Mouse (Mus musculus) spleen, adult 18-20 months (tissue): ENCODE results near the gene Cpne1.

Experiments used
- DNase-seq, 2 experiments: peaks; one replicate each; pipeline ENCODE4 v3.0.0; 2022; ENCODE audit warnings: mixed read lengths in 2 of 2

The Cpne1 gene

DNA sequence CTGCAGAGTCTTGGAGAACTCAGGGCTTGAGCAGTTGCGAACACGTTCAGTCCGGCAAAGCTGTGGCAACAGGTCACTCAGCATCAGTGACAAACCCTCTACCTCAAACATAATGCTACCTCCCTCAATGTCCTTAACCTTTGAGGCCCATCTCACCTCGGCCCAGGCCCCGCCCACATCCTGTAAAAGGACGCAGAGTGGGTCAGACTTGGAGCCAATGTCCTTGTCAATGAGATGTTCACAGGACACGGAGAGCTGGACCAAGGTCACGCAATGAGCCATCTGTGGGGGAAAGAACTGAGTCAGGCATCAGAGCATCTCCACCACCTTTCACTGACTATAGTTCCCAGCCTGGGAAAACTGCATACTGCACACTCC lies 32.6 kb downstream of the Cpne1 start:
- DNase-seq: no peak

- no peak for DNase-seq
Measured at GRCm38 (mm10) chr2:156078421-156079182, 33.2 kb downstream of the Cpne1 start.

DNA sequence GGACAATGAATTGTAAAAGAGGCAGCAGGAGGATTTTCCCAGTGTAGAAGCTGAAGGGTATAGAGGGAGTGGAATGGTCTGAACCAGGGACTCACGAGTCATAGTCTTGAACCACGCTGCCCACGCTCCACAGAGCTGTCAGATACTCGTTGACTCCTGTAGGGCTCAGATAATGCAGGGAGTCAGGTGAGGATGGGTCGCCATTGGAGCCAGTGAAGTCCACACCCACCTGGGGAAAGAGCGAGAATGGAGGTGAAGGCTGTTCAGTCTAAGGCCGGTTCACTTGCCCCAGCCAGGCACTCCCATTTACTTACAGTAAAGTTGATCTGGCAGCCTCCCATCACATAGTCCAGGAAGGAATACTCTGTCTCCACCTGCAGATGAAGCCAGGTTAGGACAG lies 34.3 kb downstream of the Cpne1 start:
- no peak for DNase-seq

- DNase-seq: no peak
Measured at GRCm38 (mm10) chr2:156073725-156074124, 38.0 kb downstream of the Cpne1 start.

GRCm38 (mm10) chr2:156071236-156071635 lies 40.5 kb downstream of the Cpne1 start:
- DNase-seq: no peak

DNA sequence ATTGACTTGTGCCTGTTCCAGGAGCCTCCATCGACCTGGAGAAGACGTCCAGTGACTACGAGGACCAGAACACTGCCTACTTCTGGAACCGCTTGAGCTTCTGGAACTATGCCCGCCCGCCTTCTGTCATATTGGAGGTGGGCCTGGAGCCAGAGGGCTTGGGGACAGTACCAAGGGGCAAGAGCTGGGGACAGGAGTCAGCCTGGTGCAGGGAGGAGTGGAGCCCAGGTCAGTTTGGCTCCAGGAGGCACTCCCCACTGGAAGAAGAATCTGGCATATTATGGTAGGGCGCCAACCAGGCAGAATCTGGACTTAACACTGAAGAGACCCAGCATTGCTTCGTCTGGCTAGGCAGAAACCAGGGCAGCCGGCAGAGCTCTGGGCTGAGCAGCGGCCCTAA lies 43.8 kb downstream of the Cpne1 start:
- DNase-seq: no peak

DNA sequence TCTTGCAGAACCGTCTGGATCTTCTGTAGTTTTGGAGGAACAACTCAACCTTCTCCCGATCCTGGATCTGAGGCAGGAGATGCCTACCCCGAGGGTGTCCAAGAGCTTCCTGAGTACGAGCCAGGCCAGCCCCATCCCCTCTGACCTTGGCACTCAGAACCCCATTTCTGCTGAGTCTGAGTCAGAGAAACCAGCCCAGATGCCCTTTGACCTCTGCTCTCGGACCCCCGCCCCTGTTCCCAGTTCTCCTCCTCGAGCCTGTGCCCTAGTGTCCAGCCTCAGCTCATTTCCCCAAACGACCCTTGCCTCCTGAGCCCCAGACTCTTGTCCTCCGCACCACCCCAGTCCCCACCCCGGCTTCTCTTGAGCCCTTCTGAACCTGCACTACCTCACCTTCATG lies 45.6 kb downstream of the Cpne1 start:
- no peak for DNase-seq

DNA sequence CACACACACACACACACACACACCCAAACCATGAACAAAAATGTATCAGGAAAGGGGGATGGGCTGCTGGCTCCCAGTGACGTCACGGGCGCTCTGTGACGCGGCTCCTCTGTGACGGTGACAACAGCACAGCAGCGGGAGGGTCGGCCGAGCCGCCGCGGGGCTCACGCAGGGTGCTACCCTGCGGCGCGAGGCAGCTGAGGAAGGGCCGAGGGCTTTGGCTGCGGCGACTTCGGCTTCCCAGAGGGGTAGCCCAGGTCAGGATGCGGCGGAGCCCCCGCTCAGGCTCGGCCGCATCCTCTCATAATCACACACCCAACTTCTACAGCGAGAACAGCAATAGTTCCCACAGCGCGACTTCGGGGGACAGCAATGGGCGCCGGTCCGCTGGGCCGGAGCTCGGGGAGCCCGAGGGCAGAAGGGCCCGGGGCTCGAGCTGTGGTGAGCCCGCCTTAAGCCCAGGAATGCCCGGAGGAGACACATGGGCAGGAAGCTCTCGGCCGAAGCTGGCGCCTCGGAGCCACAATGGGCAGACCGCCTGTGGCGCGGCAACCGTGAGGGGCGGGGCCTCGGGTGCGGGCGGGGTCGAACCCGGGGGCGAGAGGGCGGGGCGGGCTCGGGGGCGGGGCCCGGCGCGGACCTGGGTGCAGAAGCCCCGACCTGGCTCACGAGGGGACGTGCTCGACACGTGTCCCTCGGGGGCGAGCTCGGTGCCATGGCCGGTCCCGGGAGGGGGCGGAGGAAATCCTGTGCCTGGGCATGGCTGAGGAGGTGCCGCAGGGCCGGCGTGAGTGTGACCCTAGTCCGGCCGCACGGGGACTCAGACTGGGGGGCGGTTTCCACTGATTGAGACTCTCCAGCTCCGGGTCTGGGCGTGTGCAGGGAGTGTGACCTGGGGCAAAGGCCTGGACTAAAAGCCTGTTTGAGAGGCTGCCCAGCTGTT lies 46.4 kb downstream of the Cpne1 start, which contains the start of gene Spag4:
Gene Spag4 (plus strand): TSS at position 77 of the 943 bp plus-strand sequence.
- peak; percentile 60 to 77 for DNase-seq

GRCm38 (mm10) chr2:156052816-156053215 lies 58.9 kb downstream of the Cpne1 start, which contains the start of gene Fer1l4:
Gene Fer1l4 (minus strand): TSS chr2:156052947.
- no peak for DNase-seq

DNA sequence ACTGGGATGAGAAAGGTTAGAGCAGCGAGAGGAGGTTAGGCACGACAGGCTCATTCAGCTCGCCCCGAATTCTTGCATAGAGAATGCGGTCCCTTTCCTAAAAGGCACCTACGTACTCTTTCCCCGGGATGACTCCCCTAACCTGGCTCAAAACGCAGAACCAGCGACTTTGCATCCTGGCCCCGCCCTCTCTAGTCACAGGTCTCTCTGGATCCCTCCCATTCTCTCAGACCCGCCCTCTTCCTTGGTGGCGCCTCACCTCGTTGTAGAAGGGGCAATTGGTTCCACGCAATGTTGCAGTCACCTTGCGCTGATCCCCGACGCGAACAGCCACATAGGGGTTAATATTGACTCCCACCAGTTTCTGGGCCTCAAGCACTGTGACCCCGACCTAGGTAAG lies 63.8 kb downstream of the Cpne1 start:
- DNase-seq: no peak

DNA sequence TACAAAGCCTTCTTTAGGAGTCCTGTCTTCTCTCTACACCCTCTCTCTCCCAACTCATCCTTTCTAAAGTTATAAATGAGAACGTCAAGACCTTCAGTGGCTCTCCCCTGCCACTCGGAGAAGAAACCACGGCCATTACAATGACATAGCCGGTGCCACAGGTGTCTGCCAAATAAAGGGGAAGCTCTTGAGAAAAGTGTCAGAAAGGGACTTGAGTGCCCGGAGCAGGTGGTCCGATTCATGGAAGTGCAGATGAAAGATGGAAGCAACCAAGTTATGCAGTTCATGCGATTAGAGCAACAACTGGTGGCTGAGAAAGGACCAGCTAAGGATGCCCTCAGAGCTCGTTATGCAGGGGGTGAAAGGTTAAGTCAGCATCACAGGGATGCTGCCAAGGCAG lies 68.9 kb downstream of the Cpne1 start:
- DNase-seq: no peak

- DNase-seq: no peak
Measured at GRCm38 (mm10) chr2:156039390-156039789, 72.4 kb downstream of the Cpne1 start.

GRCm38 (mm10) chr2:156025482-156025881 lies 86.3 kb downstream of the Cpne1 start:
- DNase-seq: no peak
